Mouse (Mus musculus): ENCODE measurements around the gene Adprhl2. TPM values are rescaled to one million over a fixed set of nuclear protein-coding genes. Genes with fewer than 3 reads are reported as not detected.

Gene Adprhl2
- 39.2 and 39.3 TPM in 2 replicates for polyA plus RNA-seq (2014; fragmentation: Nextera tagmentation; extraction: Ambion mirVana)

GRCm38 (mm10) chr4:126321111-126321853, at the start of gene Adprhl2:
Adprhl2 (minus strand) TSS chr4:126321703.
- Histone ChIP-seq H3K27ac (ENCODE audit: low read depth, low read length) (peak within 1 kb of the TSS; percentile 74; the same call in 1 of the 2 replicates), H3K4me1 (replicated peaks; ENCODE audit: control insufficient read depth, insufficient read depth, low read length) (no peaks in the 10 kb centered on the region), H3K4me3 (ENCODE audit: low read depth, low read length) (peak within 1 kb of the TSS; percentile 92), H3K9me3 (ENCODE audit: control insufficient read depth, low read length) (no peaks in the 10 kb centered on the region), H3K27me3 (ENCODE audit: control insufficient read depth, insufficient read depth, low read length) (peaks cover 8% of the 10 kb centered on the region), H3K9ac (ENCODE audit: low read depth, low read length) (peak within 1 kb of the TSS; percentile 80), H3K36me3 (ENCODE audit: control insufficient read depth, insufficient read depth, low read length) (peaks cover 11% of the 10 kb centered on the region), H3K4me2 (replicated peaks; ENCODE audit: low read depth, low read length) (peak within 1 kb of the TSS; percentile 92)
- DNase-seq (ENCODE audit: low spot score) (peak; percentile 100), ATAC-seq (ENCODE audit: low FRiP score) (peak; percentile 76)
- under 1% methylated on average over 66 of the region's 80 CpGs for WGBS

- DNase-seq (ENCODE audit: low spot score) = no peak
- no peaks in the 10 kb centered on the region for H3K9me3 ChIP-seq (ENCODE audit: control insufficient read depth, low read length)
- ATAC-seq (ENCODE audit: low FRiP score) = no peak
- no peak overlapping the region for H3K4me2 ChIP-seq (replicated peaks; ENCODE audit: low read depth, low read length)
- no peaks in the 10 kb centered on the region for H3K4me1 ChIP-seq (replicated peaks; ENCODE audit: control insufficient read depth, insufficient read depth, low read length)
- H3K27ac ChIP-seq (ENCODE audit: low read depth, low read length) = no peak overlapping the region
- 94% methylated on average over 1 of the region's 1 CpGs for WGBS
- H3K36me3 ChIP-seq (ENCODE audit: control insufficient read depth, insufficient read depth, low read length) = peaks cover 5% of the 10 kb centered on the region; the same call in 1 of the 2 replicates
- no peak overlapping the region for H3K9ac ChIP-seq (ENCODE audit: low read depth, low read length)
- H3K27me3 ChIP-seq (ENCODE audit: control insufficient read depth, insufficient read depth, low read length) = no peaks in the 10 kb centered on the region
- no peak overlapping the region for H3K4me3 ChIP-seq (ENCODE audit: low read depth, low read length)
Measured at GRCm38 (mm10) chr4:126360069-126360468, 38.6 kb upstream of the Adprhl2 start.

DNA sequence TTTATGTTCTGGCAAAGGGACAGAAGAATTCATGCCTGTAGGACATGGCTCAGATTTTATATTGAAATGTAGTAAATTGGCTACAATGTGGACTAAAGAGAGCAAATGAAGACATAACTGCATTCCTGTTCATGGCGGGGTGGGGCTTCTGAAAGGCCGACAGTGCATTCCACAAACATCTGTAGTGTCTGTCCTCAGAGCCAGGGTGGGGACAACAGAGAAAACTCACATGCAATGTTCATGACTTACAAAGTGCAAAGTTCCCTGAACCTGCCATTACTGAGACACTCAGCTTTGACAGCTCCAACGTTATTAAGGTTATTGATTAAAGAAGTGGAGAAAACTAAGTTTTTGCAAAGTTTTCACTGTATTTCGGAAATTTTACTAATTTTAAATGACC, 21.9 kb upstream of the Adprhl2 start:
- WGBS = 81% methylated on average over 4 of the region's 4 CpGs
- Histone ChIP-seq H3K36me3 (ENCODE audit: control insufficient read depth, insufficient read depth, low read length) (peaks cover 6% of the 10 kb centered on the region; the same call in 1 of the 2 replicates), H3K4me3 (ENCODE audit: low read depth, low read length) (no peak overlapping the region), H3K4me2 (replicated peaks; ENCODE audit: low read depth, low read length) (no peak overlapping the region), H3K4me1 (replicated peaks; ENCODE audit: control insufficient read depth, insufficient read depth, low read length) (no peaks in the 10 kb centered on the region), H3K9ac (ENCODE audit: low read depth, low read length) (no peak overlapping the region), H3K27ac (ENCODE audit: low read depth, low read length) (no peak overlapping the region), H3K9me3 (ENCODE audit: control insufficient read depth, low read length) (no peaks in the 10 kb centered on the region), H3K27me3 (ENCODE audit: control insufficient read depth, insufficient read depth, low read length) (no peaks in the 10 kb centered on the region)
- ATAC-seq (ENCODE audit: low FRiP score) (no peak), DNase-seq (ENCODE audit: low spot score) (no peak)

DNA sequence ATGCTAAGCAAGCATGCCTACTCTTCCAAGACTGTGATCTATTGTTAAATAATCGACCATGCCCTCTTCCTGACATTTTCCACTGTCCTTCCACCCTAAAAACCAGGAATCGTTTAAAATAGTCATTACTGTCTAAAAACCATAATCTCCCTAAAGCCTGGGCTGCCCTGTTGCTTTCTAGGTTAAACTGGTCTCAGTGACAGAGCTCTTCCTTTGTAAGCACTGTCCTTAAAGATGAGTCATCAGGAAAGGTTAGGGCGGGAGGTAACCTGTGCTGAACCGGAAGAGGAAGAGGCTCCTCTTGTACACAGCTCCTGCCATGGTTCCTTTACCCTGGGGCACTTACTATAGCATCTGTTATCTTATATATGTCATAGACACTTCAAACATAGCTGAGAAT, 18.0 kb upstream of the Adprhl2 start:
- no peaks in the 10 kb centered on the region for H3K4me1 ChIP-seq (replicated peaks; ENCODE audit: control insufficient read depth, insufficient read depth, low read length)
- WGBS = 57% methylated on average over 4 of the region's 4 CpGs
- no peak overlapping the region for H3K4me2 ChIP-seq (replicated peaks; ENCODE audit: low read depth, low read length)
- H3K4me3 ChIP-seq (ENCODE audit: low read depth, low read length) = no peak overlapping the region
- no peak overlapping the region for H3K9ac ChIP-seq (ENCODE audit: low read depth, low read length)
- no peaks in the 10 kb centered on the region for H3K9me3 ChIP-seq (ENCODE audit: control insufficient read depth, low read length)
- DNase-seq (ENCODE audit: low spot score) (no peak), ATAC-seq (ENCODE audit: low FRiP score) (no peak)
- no peaks in the 10 kb centered on the region for H3K27me3 ChIP-seq (ENCODE audit: control insufficient read depth, insufficient read depth, low read length)
- H3K27ac ChIP-seq (ENCODE audit: low read depth, low read length) = no peak overlapping the region
- H3K36me3 ChIP-seq (ENCODE audit: control insufficient read depth, insufficient read depth, low read length) = no peaks in the 10 kb centered on the region

- peak; percentile 39 for DNase-seq (ENCODE audit: low spot score)
- 46% methylated on average over 3 of the region's 3 CpGs for WGBS
- Histone ChIP-seq H3K27me3 (ENCODE audit: control insufficient read depth, insufficient read depth, low read length) (no peaks in the 10 kb centered on the region), H3K9ac (ENCODE audit: low read depth, low read length) (no peak overlapping the region), H3K4me1 (replicated peaks; ENCODE audit: control insufficient read depth, insufficient read depth, low read length) (no peaks in the 10 kb centered on the region), H3K36me3 (ENCODE audit: control insufficient read depth, insufficient read depth, low read length) (no peaks in the 10 kb centered on the region), H3K27ac (ENCODE audit: low read depth, low read length) (no peak overlapping the region), H3K4me2 (replicated peaks; ENCODE audit: low read depth, low read length) (no peak overlapping the region), H3K9me3 (ENCODE audit: control insufficient read depth, low read length) (no peaks in the 10 kb centered on the region), H3K4me3 (ENCODE audit: low read depth, low read length) (no peak overlapping the region)
- no peak for ATAC-seq (ENCODE audit: low FRiP score)
Measured at GRCm38 (mm10) chr4:126332358-126332757, 10.9 kb upstream of the Adprhl2 start.

GRCm38 (mm10) chr4:126331751-126332150, 10.2 kb upstream of the Adprhl2 start:
- ATAC-seq (ENCODE audit: low FRiP score) = no peak
- 70% methylated on average over 1 of the region's 1 CpGs for WGBS
- H3K27me3 ChIP-seq (ENCODE audit: control insufficient read depth, insufficient read depth, low read length) = no peaks in the 10 kb centered on the region

DNA sequence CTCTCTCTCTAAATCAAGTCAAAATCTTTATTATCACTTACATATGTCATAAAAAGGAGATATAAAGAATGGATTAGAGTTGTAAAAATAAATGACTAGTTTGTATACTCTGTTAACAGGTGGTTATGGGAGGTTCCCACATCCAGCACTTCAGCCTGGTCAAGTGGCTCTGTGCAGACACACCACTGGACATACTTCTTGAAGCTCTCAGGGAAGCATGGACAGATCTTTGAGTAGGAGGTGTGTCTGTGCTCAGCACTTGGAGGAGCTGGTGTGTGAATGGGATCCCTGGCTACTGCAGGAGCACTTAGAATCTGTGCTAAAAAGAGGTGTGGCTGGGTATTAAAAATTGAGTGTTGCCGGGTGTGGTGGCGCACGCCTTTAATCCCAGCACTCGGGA, 8.8 kb upstream of the Adprhl2 start:
- Histone ChIP-seq H3K36me3 (ENCODE audit: control insufficient read depth, insufficient read depth, low read length) (no peaks in the 10 kb centered on the region), H3K4me3 (ENCODE audit: low read depth, low read length) (no peak overlapping the region), H3K9me3 (ENCODE audit: control insufficient read depth, low read length) (no peaks in the 10 kb centered on the region), H3K4me1 (replicated peaks; ENCODE audit: control insufficient read depth, insufficient read depth, low read length) (no peaks in the 10 kb centered on the region), H3K4me2 (replicated peaks; ENCODE audit: low read depth, low read length) (no peak overlapping the region), H3K9ac (ENCODE audit: low read depth, low read length) (no peak overlapping the region), H3K27ac (ENCODE audit: low read depth, low read length) (no peak overlapping the region), H3K27me3 (ENCODE audit: control insufficient read depth, insufficient read depth, low read length) (peaks cover 2% of the 10 kb centered on the region; the same call in 1 of the 2 replicates)
- ATAC-seq (ENCODE audit: low FRiP score) (no peak), DNase-seq (ENCODE audit: low spot score) (no peak)
- 96% methylated on average over 4 of the region's 4 CpGs for WGBS

More at GRCm38 (mm10) chr4:126331751-126332150, 10.2 kb upstream of the Adprhl2 start:
- DNase-seq (ENCODE audit: low spot score) = no peak
- Histone ChIP-seq H3K9me3 (ENCODE audit: control insufficient read depth, low read length) (no peaks in the 10 kb centered on the region), H3K4me1 (replicated peaks; ENCODE audit: control insufficient read depth, insufficient read depth, low read length) (no peaks in the 10 kb centered on the region), H3K9ac (ENCODE audit: low read depth, low read length) (no peak overlapping the region), H3K4me2 (replicated peaks; ENCODE audit: low read depth, low read length) (no peak overlapping the region), H3K36me3 (ENCODE audit: control insufficient read depth, insufficient read depth, low read length) (no peaks in the 10 kb centered on the region), H3K27ac (ENCODE audit: low read depth, low read length) (no peak overlapping the region), H3K4me3 (ENCODE audit: low read depth, low read length) (no peak overlapping the region)

DNA sequence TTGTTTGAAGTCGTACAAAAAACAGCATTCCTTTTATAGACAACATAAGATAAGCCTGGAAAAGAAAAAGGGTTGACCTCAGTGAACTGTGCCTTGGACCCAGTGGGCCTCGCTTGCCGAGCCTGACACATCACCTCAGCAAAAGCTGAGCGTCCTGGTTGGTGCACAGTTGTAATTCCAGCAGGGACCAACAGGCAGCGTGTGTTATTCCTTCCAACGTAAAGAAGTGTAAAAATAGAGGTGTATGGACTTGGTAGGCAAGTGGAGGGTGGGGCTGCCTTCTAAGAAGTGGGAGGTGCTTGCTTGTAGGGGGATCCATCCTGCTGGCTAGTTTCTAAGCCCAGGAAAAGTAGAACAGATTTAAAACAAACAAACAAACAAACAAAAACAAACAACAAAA, 4.5 kb upstream of the Adprhl2 start:
- ATAC-seq (ENCODE audit: low FRiP score) (no peak), DNase-seq (ENCODE audit: low spot score) (no peak)
- Histone ChIP-seq H3K27ac (ENCODE audit: low read depth, low read length) (no peak overlapping the region), H3K9me3 (ENCODE audit: control insufficient read depth, low read length) (no peaks in the 10 kb centered on the region), H3K9ac (ENCODE audit: low read depth, low read length) (no peak overlapping the region), H3K4me3 (ENCODE audit: low read depth, low read length) (no peak overlapping the region), H3K4me2 (replicated peaks; ENCODE audit: low read depth, low read length) (no peak overlapping the region), H3K4me1 (replicated peaks; ENCODE audit: control insufficient read depth, insufficient read depth, low read length) (no peaks in the 10 kb centered on the region), H3K27me3 (ENCODE audit: control insufficient read depth, insufficient read depth, low read length) (peaks cover 8% of the 10 kb centered on the region), H3K36me3 (ENCODE audit: control insufficient read depth, insufficient read depth, low read length) (no peaks in the 10 kb centered on the region)
- 23% methylated on average over 6 of the region's 6 CpGs for WGBS

- H3K9ac ChIP-seq (ENCODE audit: low read depth, low read length) = no peak within 1 kb of the TSS
- H3K27ac ChIP-seq (ENCODE audit: low read depth, low read length) = no peak within 1 kb of the TSS
- DNase-seq (ENCODE audit: low spot score) = no peak
- no peak within 1 kb of the TSS for H3K4me3 ChIP-seq (ENCODE audit: low read depth, low read length)
- no peaks in the 10 kb centered on the region for H3K36me3 ChIP-seq (ENCODE audit: control insufficient read depth, insufficient read depth, low read length)
- no peaks in the 10 kb centered on the region for H3K9me3 ChIP-seq (ENCODE audit: control insufficient read depth, low read length)
- no peak for ATAC-seq (ENCODE audit: low FRiP score)
- H3K4me2 ChIP-seq (replicated peaks; ENCODE audit: low read depth, low read length) = no peak within 1 kb of the TSS
- 12% methylated on average over 23 of the region's 23 CpGs for WGBS
- H3K27me3 ChIP-seq (ENCODE audit: control insufficient read depth, insufficient read depth, low read length) = peaks cover 8% of the 10 kb centered on the region
- no peaks in the 10 kb centered on the region for H3K4me1 ChIP-seq (replicated peaks; ENCODE audit: control insufficient read depth, insufficient read depth, low read length)
Measured at GRCm38 (mm10) chr4:126325281-126325861, 3.9 kb upstream of the Adprhl2 start, which contains the start of gene Tekt2. Tekt2 (minus strand) TSS chr4:126325688.

Data from hindbrain, embryonic 11.5 days (tissue).